ENCODE assay signal across 8 mouse cellular contexts in genomic region chr6:35252477-35253346, GRCm38 (mm10). TPM values are rescaled to one million over a fixed set of nuclear protein-coding genes. Genes with fewer than 3 reads are reported as not detected.
DNase-seq lines count a peak whose midpoint lies in the region; ATAC-seq and TF ChIP-seq lines count a peak whose summit lies in the region.

No protein-coding gene starts in this region.

- TF ChIP-seq CTCF in brain, embryonic 14.5 days (IDR thresholded peaks at IDR 0.05; ENCODE audit: borderline replicate concordance, extremely low read depth, insufficient read depth, insufficient read length): peak; percentile 82
- TF ChIP-seq CTCF in kidney, postnatal 0 days (IDR thresholded peaks at IDR 0.05; ENCODE audit: low read depth): peak; percentile 93

- no peaks in the 10 kb centered on the region for H3K27me3 ChIP-seq in erythroblast, embryonic 14.5 days (ENCODE audit: control insufficient read depth)
- H3K27me3 ChIP-seq in heart, embryonic 12.5 days (replicated peaks): no peaks in the 10 kb centered on the region
- H3K27me3 ChIP-seq in kidney, postnatal 0 days (ENCODE audit: insufficient read depth, low read length): no peaks in the 10 kb centered on the region
- no peaks in the 10 kb centered on the region for H3K27me3 ChIP-seq in liver, embryonic 13.5 days
- no peaks in the 10 kb centered on the region for H3K27me3 ChIP-seq in stomach, embryonic 16.5 days (ENCODE audit: control insufficient read depth, insufficient read depth, low read length)

- H3K4me2 ChIP-seq in heart, embryonic 12.5 days: peak overlapping the region; percentile 74
- peak overlapping the region; percentile 66 for H3K4me2 ChIP-seq in kidney, postnatal 0 days (ENCODE audit: low read length)
- H3K4me2 ChIP-seq in liver, embryonic 13.5 days: peak overlapping the region; percentile 81
- peak overlapping the region; percentile 63 for H3K4me2 ChIP-seq in stomach, embryonic 16.5 days (ENCODE audit: low read depth, low read length)

- H3K4me3 ChIP-seq in erythroblast, embryonic 14.5 days (replicated peaks): peak overlapping the region; percentile 95
- peak overlapping the region; percentile 76 for H3K4me3 ChIP-seq in heart, embryonic 12.5 days
- H3K4me3 ChIP-seq in kidney, postnatal 0 days (replicated peaks; ENCODE audit: low read depth, low read length): peak overlapping the region; percentile 79
- peak overlapping the region; percentile 79 for H3K4me3 ChIP-seq in liver, embryonic 13.5 days (replicated peaks)
- H3K4me3 ChIP-seq in stomach, embryonic 16.5 days (replicated peaks; ENCODE audit: low read length): peak overlapping the region; percentile 80

- peak overlapping the region; percentile 90 for H3K9ac ChIP-seq in heart, embryonic 12.5 days
- H3K9ac ChIP-seq in kidney, postnatal 0 days (ENCODE audit: low read depth, low read length): peak overlapping the region; percentile 84
- H3K9ac ChIP-seq in liver, embryonic 13.5 days: peak overlapping the region; percentile 95
- H3K9ac ChIP-seq in stomach, embryonic 16.5 days (ENCODE audit: low read length): peak overlapping the region; percentile 88

- peak overlapping the region; percentile 94 for H3K27ac ChIP-seq in heart, embryonic 12.5 days (ENCODE audit: poor library complexity, severe bottlenecking)
- H3K27ac ChIP-seq in kidney, postnatal 0 days: peak overlapping the region; percentile 88
- H3K27ac ChIP-seq in liver, embryonic 13.5 days: peak overlapping the region; percentile 99
- peak overlapping the region; percentile 94 for H3K27ac ChIP-seq in stomach, embryonic 16.5 days (ENCODE audit: low read length)

- peaks cover 28% of the 10 kb centered on the region for H3K36me3 ChIP-seq in erythroblast, embryonic 14.5 days (ENCODE audit: control insufficient read depth)
- H3K36me3 ChIP-seq in heart, embryonic 12.5 days: no peaks in the 10 kb centered on the region
- no peaks in the 10 kb centered on the region for H3K36me3 ChIP-seq in kidney, postnatal 0 days (ENCODE audit: insufficient read depth, low read length)
- no peaks in the 10 kb centered on the region for H3K36me3 ChIP-seq in liver, embryonic 13.5 days
- H3K36me3 ChIP-seq in stomach, embryonic 16.5 days (ENCODE audit: control insufficient read depth, insufficient read depth, low read length): no peaks in the 10 kb centered on the region

- H3K4me1 ChIP-seq in erythroblast, embryonic 14.5 days (ENCODE audit: control insufficient read depth): peaks cover 58% of the 10 kb centered on the region
- peaks cover 41% of the 10 kb centered on the region for H3K4me1 ChIP-seq in heart, embryonic 12.5 days (replicated peaks)
- H3K4me1 ChIP-seq in kidney, postnatal 0 days (replicated peaks; ENCODE audit: insufficient read depth, low read length): peaks cover 22% of the 10 kb centered on the region
- peaks cover 53% of the 10 kb centered on the region for H3K4me1 ChIP-seq in liver, embryonic 13.5 days (replicated peaks)
- peaks cover 38% of the 10 kb centered on the region for H3K4me1 ChIP-seq in stomach, embryonic 16.5 days (ENCODE audit: control insufficient read depth, insufficient read depth, low read length)

- under 1% methylated on average over 60 of the region's 60 CpGs for WGBS in heart, embryonic 12.5 days
- WGBS in kidney, postnatal 0 days: under 1% methylated on average over 59 of the region's 60 CpGs
- WGBS in liver, embryonic 13.5 days (ENCODE audit: insufficient replicate concordance): under 1% methylated on average over 60 of the region's 60 CpGs
- WGBS in stomach, embryonic 16.5 days: under 1% methylated on average over 60 of the region's 60 CpGs

- TF ChIP-seq POLR2A in brain, embryonic 14.5 days (IDR thresholded peaks at IDR 0.05; ENCODE audit: borderline replicate concordance, extremely low read depth, insufficient read depth, insufficient read length, poor library complexity, severe bottlenecking): peak; percentile 76; the same call in 1 of the 2 replicates

- no peaks in the 10 kb centered on the region for H3K9me3 ChIP-seq in erythroblast, embryonic 14.5 days (ENCODE audit: control insufficient read depth, low read length)
- H3K9me3 ChIP-seq in heart, embryonic 12.5 days (replicated peaks): no peaks in the 10 kb centered on the region; the same call in 1 of the 2 replicates
- H3K9me3 ChIP-seq in kidney, postnatal 0 days (replicated peaks; ENCODE audit: low read length): no peaks in the 10 kb centered on the region
- no peaks in the 10 kb centered on the region for H3K9me3 ChIP-seq in liver, embryonic 13.5 days (replicated peaks)
- no peaks in the 10 kb centered on the region for H3K9me3 ChIP-seq in stomach, embryonic 16.5 days (replicated peaks; ENCODE audit: control insufficient read depth, low read length)

- ATAC-seq in heart, embryonic 12.5 days (ENCODE audit: insufficient number of reproducible peaks, low FRiP score): peak; percentile 89
- peak; percentile 94 for ATAC-seq in kidney, postnatal 0 days (replicated peaks; ENCODE audit: low FRiP score, low read depth)
- peak; percentile 68 for ATAC-seq in liver, embryonic 13.5 days (ENCODE audit: low read depth)
- ATAC-seq in stomach, embryonic 16.5 days (ENCODE audit: insufficient read depth, low FRiP score): peak; percentile 93

- peak; percentile 92 for DNase-seq in CD4-positive helper T cell, adult 2 months (ENCODE audit: low read depth, low spot score)
- peak; percentile 93 for DNase-seq in brain, embryonic 14.5 days (ENCODE audit: low read depth)
- DNase-seq in kidney, postnatal 0 days (ENCODE audit: low spot score): peak; percentile 93
- DNase-seq in liver, embryonic 13.5 days: peak; percentile 82
- DNase-seq in neural tube, embryonic 10.5 days (ENCODE audit: extremely low spot score, low spot score): peak; percentile 97

RNA-seq across cellular contexts. Expression of gene Slc13a4, which starts 55.2 kb away (rescaled TPM):
- 2.1 and 3.8 TPM in 2 replicates for polyA plus RNA-seq in brain, embryonic 14.5 days (2012; rRNA removed)
- not detected in 2 replicates for polyA plus RNA-seq in erythroblast, embryonic 14.5 days (2012)
- 2.1 and 2.4 TPM in 2 replicates for polyA plus RNA-seq in heart, embryonic 12.5 days (2016; fragmentation: Nextera tagmentation; extraction: Ambion mirVana)
- 0.19 and 0.30 TPM in 2 replicates for polyA plus RNA-seq in kidney, postnatal 0 days (2015; fragmentation: Nextera tagmentation; extraction: Ambion mirVana)
- 0.10 TPM in 2 replicates for polyA plus RNA-seq in liver, embryonic 13.5 days (2015; fragmentation: Nextera tagmentation; extraction: Ambion mirVana)
- 0.22 and 0.34 TPM in 2 replicates for polyA plus RNA-seq in stomach, embryonic 16.5 days (2015; fragmentation: Nextera tagmentation; extraction: Ambion mirVana)

Comparison
In these comparisons a context has a peak if more than half of its experiments do, and no peak if none do; other contexts are left out.
1. Peak in every context shown above with its lines: DNase-seq, ATAC-seq, H3K4me3 ChIP-seq and H3K27ac ChIP-seq.